ENCODE assay signal across 8 mouse cellular contexts in genomic region chr11:99023500-99024467, GRCm38 (mm10). TPM values are rescaled to one million over a fixed set of nuclear protein-coding genes. Genes with fewer than 3 reads are reported as not detected.
A peak's percentile ranks its signal among the peaks of the same experiment; 100 is the strongest.
DNase-seq lines count a peak whose midpoint lies in the region; ATAC-seq and TF ChIP-seq lines count a peak whose summit lies in the region.

Gene Top2a (minus strand): TSS chr11:99024189.

- peaks cover 22% of the 10 kb centered on the region for H3K36me3 ChIP-seq in ES-E14 (ENCODE audit: control insufficient read depth, insufficient read depth, low read length, poor library complexity, severe bottlenecking)
- peaks cover 19% of the 10 kb centered on the region for H3K36me3 ChIP-seq in forebrain, embryonic 14.5 days (ENCODE audit: control insufficient read depth, insufficient read depth, low read length)
- H3K36me3 ChIP-seq in neural tube, embryonic 15.5 days = no peaks in the 10 kb centered on the region

- H3K4me1 ChIP-seq in ES-E14 (ENCODE audit: control insufficient read depth in 2 of 2, insufficient read depth in 2 of 2, low read length in 2 of 2, poor library complexity in 1 of 2) = peaks cover 4 to 5% of the 10 kb centered on the region in 2 experiments; a peak in 2 of 4 replicates
- H3K4me1 ChIP-seq in forebrain, embryonic 14.5 days (ENCODE audit: control insufficient read depth, insufficient read depth, low read length) = peaks cover 2% of the 10 kb centered on the region; the same call in 1 of the 2 replicates
- peaks cover 13% of the 10 kb centered on the region for H3K4me1 ChIP-seq in neural tube, embryonic 15.5 days

- peak; percentile 99 for DNase-seq in ES-E14 (ENCODE audit: low read depth, low spot score)
- DNase-seq in cerebellum, adult 11 months = peak; percentile 93
- DNase-seq in forebrain, embryonic 14.5 days (ENCODE audit: low spot score) = peak; percentile 99
- peak; percentile 90 to 94 for DNase-seq in heart, postnatal 14 days
- peak; percentile 98 for DNase-seq in layer of hippocampus, adult 11-12 months (ENCODE audit: low spot score)
- peak; percentile 93 to 94 for DNase-seq in lung, adult 18-20 months
- peak; percentile 93 for DNase-seq in testis, postnatal 14 days (ENCODE audit: low spot score)

- in situ Hi-C loops in ES-E14 (cut with MboI; ENCODE audit: low sequenced_read_pairs in 2 of 2, unreplicated experiment in 2 of 2) = loop anchor here in 1 of 2 experiments (25.0 kb wide), 2 partner anchors 786 to 1861 kb away; partner anchors contain the start of gene Tbkbp1

- intact Hi-C loops in heart, postnatal 14 days (cut with DNase I) = no loop called here

- H3K27ac ChIP-seq in ES-E14 (ENCODE audit: insufficient read depth, low read depth, low read length, poor library complexity, severe bottlenecking) = peak within 1 kb of the TSS; percentile 57
- H3K27ac ChIP-seq in forebrain, embryonic 14.5 days (ENCODE audit: low read depth, low read length) = peak within 1 kb of the TSS; percentile 14; the same call in 1 of the 2 replicates
- H3K27ac ChIP-seq in neural tube, embryonic 15.5 days (replicated peaks) = peak within 1 kb of the TSS; percentile 62

- H3K27me3 ChIP-seq in forebrain, embryonic 14.5 days (replicated peaks; ENCODE audit: control insufficient read depth, insufficient read depth, low read length) = no peaks in the 10 kb centered on the region
- H3K27me3 ChIP-seq in neural tube, embryonic 15.5 days (replicated peaks) = no peaks in the 10 kb centered on the region

- ATAC-seq in forebrain, embryonic 14.5 days = peak; percentile 98
- peak; percentile 96 for ATAC-seq in neural tube, embryonic 15.5 days (ENCODE audit: low FRiP score)

- peak within 1 kb of the TSS; percentile 63 for H3K4me2 ChIP-seq in forebrain, embryonic 14.5 days (ENCODE audit: low read length)
- H3K4me2 ChIP-seq in neural tube, embryonic 15.5 days = peak within 1 kb of the TSS; percentile 86

- H3K9ac ChIP-seq in ES-E14 (ENCODE audit: insufficient read depth, low read depth, low read length, poor library complexity, severe bottlenecking) = peak within 1 kb of the TSS; percentile 95
- peak within 1 kb of the TSS; percentile 77 for H3K9ac ChIP-seq in forebrain, embryonic 14.5 days (ENCODE audit: low read length)
- H3K9ac ChIP-seq in neural tube, embryonic 15.5 days (replicated peaks) = peak within 1 kb of the TSS; percentile 49

- peak within 1 kb of the TSS; percentile 88 to 98 for H3K4me3 ChIP-seq in ES-E14 (ENCODE audit: insufficient read depth in 1 of 2, low read depth in 1 of 2, low read length in 2 of 2, poor library complexity in 1 of 2, severe bottlenecking in 1 of 2)
- peak within 1 kb of the TSS; percentile 69 for H3K4me3 ChIP-seq in forebrain, embryonic 14.5 days (ENCODE audit: low read depth, low read length)
- peak within 1 kb of the TSS; percentile 59 for H3K4me3 ChIP-seq in neural tube, embryonic 15.5 days (replicated peaks)

- no peaks in the 10 kb centered on the region for H3K9me3 ChIP-seq in ES-E14 (ENCODE audit: control insufficient read depth, insufficient read depth, low read depth, low read length)
- no peaks in the 10 kb centered on the region for H3K9me3 ChIP-seq in forebrain, embryonic 14.5 days (replicated peaks; ENCODE audit: control insufficient read depth, low read length)
- H3K9me3 ChIP-seq in neural tube, embryonic 15.5 days (replicated peaks) = no peaks in the 10 kb centered on the region

- under 1% methylated on average over 54 of the region's 54 CpGs for WGBS in forebrain, embryonic 14.5 days
- under 1% methylated on average over 54 of the region's 54 CpGs for WGBS in neural tube, embryonic 15.5 days

TF ChIP-seq in ES-E14, 5 proteins besides CTCF, POLR2A, EP300 and RAD21:
- TF ChIP-seq ZC3H11A (IDR thresholded peaks at IDR 0.05; ENCODE audit: borderline replicate concordance, low read depth, low read length) (no peak), HCFC1 (IDR thresholded peaks at IDR 0.05; ENCODE audit: borderline replicate concordance, insufficient read depth, low read length) (0 out of 2 replicates have a peak, but pooled peaks have one; percentile 43), CHD2 (IDR thresholded peaks at IDR 0.05; ENCODE audit: low read depth, low read length) (peak; percentile 99)

RNA-seq across cellular contexts. Expression of gene Top2a, which starts in this region (rescaled TPM):
- total RNA-seq in ES-E14 (2012; rRNA removed) = 353 and 381 TPM in 2 replicates
- polyA plus RNA-seq in forebrain, embryonic 14.5 days (2014; fragmentation: Nextera tagmentation; extraction: Ambion mirVana) = 135 and 150 TPM in 2 replicates
- total RNA-seq in heart, postnatal 14 days (2021) = 10 to 100 TPM; 16.0 to 34.1 TPM
- 25.8 and 71.2 TPM in 2 replicates for polyA plus RNA-seq in neural tube, embryonic 15.5 days (2015; fragmentation: Nextera tagmentation; extraction: Ambion mirVana)

Comparison
In these comparisons a context has a peak if more than half of its experiments do, and no peak if none do; other contexts are left out.
1. Peak in every context shown above with its lines: DNase-seq, ATAC-seq, H3K4me3 ChIP-seq and H3K27ac ChIP-seq.
2. RNA of gene Top2a (total RNA-seq): 353 to 381 TPM in ES-E14; 16.0 to 34.1 TPM in heart, postnatal 14 days; every median in the first group is over 10 times any median in the second.